In the genomic region with DNA sequence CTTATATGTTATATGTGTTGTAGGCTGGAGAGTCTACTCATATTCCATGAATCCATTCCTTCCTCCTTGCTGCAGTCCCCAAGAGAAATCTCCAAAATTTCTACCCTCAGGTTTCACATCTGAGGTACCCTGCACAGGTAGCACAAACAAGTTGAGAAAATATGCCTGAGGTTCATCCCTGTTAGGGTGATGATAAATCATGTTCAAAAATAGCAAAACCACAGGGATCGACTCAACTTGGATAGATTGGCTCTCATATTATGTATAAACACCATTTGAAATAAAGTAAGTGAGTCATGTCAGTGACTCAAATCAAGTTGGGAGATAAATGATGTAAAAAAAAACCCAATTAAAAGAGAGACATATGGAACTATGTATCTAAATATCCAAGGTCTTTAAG, we compare ENCODE assay signal across 41 mouse cellular contexts. TPM values are rescaled to one million over a fixed set of nuclear protein-coding genes. Genes with fewer than 3 reads are reported as not detected.
"Had no signal": no experiment of that assay in that cellular context is flagged by ENCODE, and none has a peak within 500 bp of the region (broad histone marks: within the 10 kb centered on the region; RNA-seq: fewer than 3 reads in every experiment).

A gene (minus strand): TSS at position 101 of the 400 bp plus-strand sequence.

- ATAC-seq: hindbrain, embryonic 16.5 days; hindbrain, postnatal 0 days; inflammation-experienced regulatory T-cells, adult 6 months; intestine, embryonic 15.5 days; intestine, embryonic 16.5 days; intestine, postnatal 0 days had no signal

- H3K4me2 ChIP-seq: heart, embryonic 11.5 days; heart, embryonic 13.5 days; heart, embryonic 15.5 days; hindbrain, embryonic 12.5 days; hindbrain, embryonic 13.5 days; hindbrain, embryonic 14.5 days; hindbrain, embryonic 15.5 days; intestine, embryonic 15.5 days; kidney, embryonic 15.5 days had no signal

- H3K9ac ChIP-seq: heart, embryonic 13.5 days; heart, embryonic 15.5 days; hindbrain, embryonic 12.5 days; hindbrain, embryonic 13.5 days; hindbrain, embryonic 14.5 days; hindbrain, embryonic 15.5 days; intestine, embryonic 15.5 days; kidney, embryonic 15.5 days had no signal

- H3K27me3 ChIP-seq: heart, embryonic 13.5 days; heart, embryonic 15.5 days; hindbrain, embryonic 12.5 days; hindbrain, embryonic 13.5 days; hindbrain, embryonic 15.5 days; intestine, embryonic 15.5 days; kidney, embryonic 15.5 days had no signal

- H3K36me3 ChIP-seq: heart, embryonic 10.5 days; heart, embryonic 13.5 days; heart, embryonic 15.5 days; hindbrain, embryonic 10.5 days; hindbrain, embryonic 12.5 days; hindbrain, embryonic 13.5 days; hindbrain, embryonic 15.5 days; intestine, embryonic 15.5 days; kidney, embryonic 15.5 days had no signal

- H3K9me3 ChIP-seq: heart, embryonic 10.5 days; heart, embryonic 13.5 days; heart, embryonic 15.5 days; hindbrain, embryonic 10.5 days; hindbrain, embryonic 12.5 days; hindbrain, embryonic 13.5 days; hindbrain, embryonic 15.5 days; intestine, embryonic 15.5 days; kidney, embryonic 15.5 days had no signal

- H3K4me1 ChIP-seq: heart, embryonic 10.5 days; heart, embryonic 13.5 days; heart, embryonic 15.5 days; hindbrain, embryonic 10.5 days; hindbrain, embryonic 12.5 days; hindbrain, embryonic 13.5 days; hindbrain, embryonic 15.5 days; intestine, embryonic 15.5 days; kidney, embryonic 15.5 days had no signal

- H3K4me3 ChIP-seq: heart, embryonic 10.5 days; heart, embryonic 13.5 days; heart, embryonic 15.5 days; hindbrain, embryonic 10.5 days; hindbrain, embryonic 12.5 days; hindbrain, embryonic 13.5 days; hindbrain, embryonic 15.5 days; intestine, embryonic 15.5 days; kidney, embryonic 15.5 days; layer of hippocampus, adult 2 months had no signal

- H3K27ac ChIP-seq: heart, embryonic 10.5 days; heart, embryonic 13.5 days; heart, embryonic 15.5 days; hindbrain, embryonic 10.5 days; hindbrain, embryonic 12.5 days; hindbrain, embryonic 13.5 days; hindbrain, embryonic 14.5 days; hindbrain, embryonic 15.5 days; hindbrain, postnatal 0 days; intestine, embryonic 15.5 days; kidney, embryonic 15.5 days; kidney, postnatal 0 days; layer of hippocampus, adult 2 months had no signal

- DNase-seq: heart, postnatal 10 days; heart, postnatal 14 days; heart, postnatal 36 days; heart, postnatal 4 days; kidney, adult 11 months; kidney, adult 18-20 months; kidney, adult 2 months; kidney, adult 8-10 months; kidney, adult 9 months; kidney, postnatal 10 days; kidney, postnatal 14 days; kidney, postnatal 25 days; kidney, postnatal 36 days; kidney, postnatal 4 days; layer of hippocampus, adult 9-11 months; layer of hippocampus, postnatal 36 days had no signal

RNA-seq across cellular contexts. Expression of the gene that starts here (rescaled TPM):
- polyA plus RNA-seq: heart, embryonic 10.5 days; heart, embryonic 11.5 days; heart, embryonic 13.5 days; heart, embryonic 14.5 days; heart, embryonic 15.5 days; heart, postnatal 0 days; hindbrain, embryonic 10.5 days; hindbrain, embryonic 11.5 days; hindbrain, embryonic 12.5 days; hindbrain, embryonic 13.5 days; hindbrain, embryonic 14.5 days; hindbrain, embryonic 15.5 days; hindbrain, embryonic 16.5 days; hindbrain, postnatal 0 days; intestine, embryonic 14.5 days; intestine, embryonic 15.5 days; intestine, embryonic 16.5 days; intestine, postnatal 0 days; kidney, adult 2 months; kidney, embryonic 14.5 days; kidney, embryonic 15.5 days; kidney, embryonic 16.5 days; kidney, postnatal 0 days; large intestine, adult 2 months had no signal
